Mouse (Mus musculus) heart, adult 11 months (tissue): ENCODE measurements around the gene Naip1.
"Not testable (repeated sequence)": the region's sequence is repeated elsewhere in the genome, so short reads cannot be mapped to it uniquely, and the experiment has no call there.

ENCODE experiments used
- DNase-seq: peaks from one replicate; pipeline ENCODE4 v3.0.0; 2022

Naip1 gene

DNA sequence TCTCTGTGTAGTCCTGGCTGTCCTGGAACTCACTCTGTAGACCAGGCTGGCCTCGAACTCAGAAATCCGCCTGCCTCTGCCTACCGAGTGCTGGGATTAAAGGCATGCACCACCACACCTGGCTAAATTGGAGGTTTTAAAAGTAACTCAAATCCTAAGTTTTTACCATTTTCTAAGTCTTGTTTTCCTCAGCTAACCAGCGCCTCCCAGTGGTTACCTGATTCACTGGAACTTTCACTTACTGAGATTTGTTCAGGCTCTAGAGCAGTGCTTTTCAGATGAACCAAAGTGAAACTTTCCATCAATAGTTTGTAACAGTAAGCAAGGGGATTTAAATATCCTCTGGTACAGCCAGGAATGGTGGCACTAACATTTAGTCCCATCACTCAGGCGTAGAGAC is 61.6 kb downstream of the Naip1 start:
- DNase-seq, result not testable (repeated sequence)

DNA sequence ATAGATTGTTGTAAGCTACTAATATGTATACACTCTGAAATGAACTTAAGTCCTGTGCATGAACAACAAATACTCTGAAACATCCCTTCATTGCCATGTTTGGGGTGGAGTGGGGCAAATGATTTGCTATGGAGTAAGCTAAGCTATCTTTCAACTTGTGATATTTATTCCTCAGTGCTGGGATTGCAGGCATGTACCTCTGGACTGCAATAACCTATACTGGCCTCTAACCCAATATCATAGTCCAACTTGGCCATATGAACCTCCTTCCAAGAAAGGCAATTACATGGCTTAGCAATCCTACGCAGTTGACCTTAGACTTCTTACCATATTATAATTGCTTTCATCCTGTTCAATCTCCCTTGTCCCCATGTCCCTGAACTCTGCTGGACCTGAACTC is 82.1 kb downstream of the Naip1 start:
- DNase-seq, result no peak
